Mouse (Mus musculus): ENCODE measurements around the gene A3galt2. TPM values are rescaled to one million over a fixed set of nuclear protein-coding genes. Genes with fewer than 3 reads are reported as not detected.

Gene A3galt2
- total RNA-seq (2022): not detected

DNA sequence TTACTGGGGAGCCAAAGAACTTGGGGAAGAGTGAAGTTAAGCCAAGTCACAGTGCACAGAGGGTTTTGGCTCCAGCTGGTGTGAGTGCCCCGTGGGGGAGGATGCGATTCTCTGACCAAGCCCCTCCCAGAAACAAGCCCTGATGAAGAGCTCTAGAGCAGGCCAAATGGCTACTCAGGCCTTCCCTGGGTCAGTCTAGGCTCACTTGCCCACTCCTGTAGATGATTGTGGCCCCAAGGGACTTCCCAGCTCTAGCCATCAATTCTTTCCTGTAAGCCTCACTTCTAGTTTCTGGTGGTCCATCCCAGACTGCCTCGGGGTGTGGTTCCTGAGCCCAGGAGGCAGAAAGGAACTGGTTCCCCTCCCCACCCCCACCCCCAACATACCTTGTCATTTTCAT lies at the start of gene A3galt2:
Gene A3galt2 (plus strand): TSS at position 301 of the 400 bp plus-strand sequence.
- no peak for DNase-seq (ENCODE audit: low spot score in 2 of 2)

DNA sequence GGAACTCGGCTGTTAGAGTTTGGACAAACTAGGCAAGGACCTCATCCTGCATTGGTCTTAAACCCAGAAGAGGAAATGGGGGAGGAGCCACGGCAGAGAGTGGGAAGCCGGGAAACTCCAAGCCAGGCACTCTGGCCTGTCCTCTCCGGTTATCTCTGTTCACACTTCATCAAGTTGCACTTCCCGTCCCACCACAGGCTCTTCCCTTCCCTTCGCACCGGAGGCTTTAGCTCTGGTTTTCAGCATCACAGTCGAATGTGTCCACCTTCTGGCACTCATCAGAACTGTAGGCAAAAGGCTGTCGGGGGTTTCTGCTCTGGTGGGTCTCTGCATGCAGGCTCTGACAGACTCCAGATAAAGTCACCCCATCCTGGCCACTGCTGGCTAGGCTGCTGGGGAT lies 48.5 kb upstream of the A3galt2 start:
- DNase-seq (ENCODE audit: low spot score in 2 of 2): no peak

DNA sequence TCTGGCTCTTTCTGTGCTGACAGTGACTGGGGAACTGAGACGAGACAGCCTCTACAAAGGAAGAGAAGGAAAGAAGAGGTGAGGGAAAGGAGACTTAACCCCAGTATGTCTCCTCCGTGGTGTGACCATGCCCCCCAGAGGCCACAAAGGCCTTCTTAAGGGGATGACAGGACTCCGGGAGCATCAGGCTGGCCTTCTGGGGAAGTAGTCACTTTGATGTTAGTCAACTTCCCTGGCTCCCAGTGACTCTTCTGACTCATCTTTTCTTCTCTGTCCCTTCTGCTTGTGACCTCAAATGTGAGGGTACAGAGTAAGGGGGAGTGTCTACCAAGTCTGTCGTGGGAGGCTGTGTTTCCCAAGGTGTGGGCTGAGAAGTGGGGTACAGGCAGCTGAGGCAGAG lies 47.8 kb upstream of the A3galt2 start:
- DNase-seq (ENCODE audit: low spot score in 2 of 2): no peak

DNA sequence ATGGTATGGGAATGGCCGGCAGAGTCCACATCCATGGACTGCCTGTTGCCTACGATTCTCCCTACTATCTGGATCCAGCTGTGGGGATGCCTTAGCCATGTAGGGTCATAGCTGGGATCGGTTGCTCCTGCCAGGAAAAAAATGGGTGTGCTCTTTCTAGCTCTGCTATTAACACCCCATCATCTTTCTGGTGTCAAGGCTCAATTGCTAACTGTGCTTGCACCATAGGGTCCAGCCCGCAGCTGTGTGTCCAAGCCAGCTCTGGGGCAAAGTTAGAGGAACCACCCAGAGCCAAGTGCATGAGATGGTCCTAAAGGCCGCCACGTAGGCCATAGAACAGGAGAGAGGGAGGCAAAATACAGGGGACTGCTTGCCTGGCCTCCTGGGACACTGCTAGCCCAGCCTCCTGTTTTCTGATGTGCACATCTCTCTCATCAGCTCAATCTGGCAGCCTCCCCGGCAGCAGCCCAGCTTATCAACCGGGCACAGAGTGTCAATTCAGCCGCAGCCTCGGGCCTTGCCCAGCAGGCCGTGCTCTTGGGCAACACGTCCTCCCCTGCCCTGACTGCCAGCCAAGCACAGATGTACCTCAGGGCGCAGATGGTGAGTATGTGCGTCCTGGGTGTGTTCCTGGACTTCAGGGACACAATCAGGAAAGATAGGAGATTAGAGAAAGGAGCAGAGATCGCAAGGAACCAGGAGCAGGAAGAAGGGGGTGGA lies 45.9 kb upstream of the A3galt2 start:
- no peak for DNase-seq (ENCODE audit: low spot score in 2 of 2)

DNA sequence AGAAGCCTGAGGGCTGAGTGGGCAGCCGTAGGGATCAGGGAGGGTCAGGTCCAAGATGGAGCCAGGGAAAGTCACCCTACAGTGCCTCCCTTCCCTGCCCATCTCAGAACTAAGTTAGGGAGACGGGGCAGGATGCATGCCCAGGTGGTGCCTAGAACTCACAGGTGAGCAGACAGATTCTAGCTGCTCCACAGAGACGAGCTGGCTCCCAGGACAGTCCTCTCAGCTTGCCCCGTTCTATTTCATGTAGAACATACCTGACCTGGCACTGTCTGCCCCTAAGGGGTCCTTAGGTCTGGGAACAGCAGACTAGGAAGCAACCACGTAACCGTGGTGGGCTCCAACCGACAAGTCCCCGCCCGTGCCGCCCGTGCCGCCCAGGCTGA lies 45.4 kb upstream of the A3galt2 start:
- DNase-seq (ENCODE audit: low spot score in 2 of 2): no peak

DNA sequence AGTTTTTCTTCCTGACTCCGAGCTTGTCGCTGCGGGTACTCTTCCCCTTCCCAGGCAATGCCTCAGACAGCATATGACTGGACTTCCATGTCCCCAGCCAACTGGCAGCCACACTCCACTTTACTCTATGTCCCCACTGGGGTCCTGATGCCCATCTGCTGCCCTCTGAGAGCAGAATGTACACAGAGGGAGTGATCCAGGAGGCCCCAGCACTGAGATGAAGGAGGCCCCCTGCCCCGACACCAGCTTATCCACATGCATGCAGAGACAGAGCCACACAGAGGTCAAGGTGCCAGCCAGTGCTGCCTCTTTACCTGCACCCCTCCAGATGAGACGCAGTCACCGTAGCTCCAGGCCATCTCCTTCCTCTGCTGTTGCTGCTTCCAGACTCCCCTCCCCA lies 44.9 kb upstream of the A3galt2 start:
- no peak for DNase-seq (ENCODE audit: low spot score in 2 of 2)

DNA sequence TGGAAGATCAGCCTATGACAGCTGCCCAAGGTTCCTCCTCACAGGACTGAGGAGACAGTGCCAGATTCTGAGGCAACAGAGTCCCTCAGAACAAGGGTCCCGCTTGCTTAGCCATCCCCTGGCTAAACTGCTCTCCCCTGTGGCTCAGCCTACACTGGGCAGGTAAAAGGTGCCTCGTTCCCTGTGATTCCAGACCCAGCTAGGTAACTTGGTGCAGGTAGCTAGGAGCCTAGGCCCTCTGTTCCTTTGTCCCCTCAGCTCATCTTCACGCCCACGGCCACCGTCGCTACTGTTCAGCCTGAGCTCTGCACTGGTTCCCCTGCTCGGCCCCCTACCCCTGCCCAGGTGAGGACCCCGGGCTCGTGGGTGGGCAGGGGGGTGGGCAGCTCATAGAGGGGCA lies 44.4 kb upstream of the A3galt2 start:
- no peak for DNase-seq (ENCODE audit: low spot score in 2 of 2)

DNA sequence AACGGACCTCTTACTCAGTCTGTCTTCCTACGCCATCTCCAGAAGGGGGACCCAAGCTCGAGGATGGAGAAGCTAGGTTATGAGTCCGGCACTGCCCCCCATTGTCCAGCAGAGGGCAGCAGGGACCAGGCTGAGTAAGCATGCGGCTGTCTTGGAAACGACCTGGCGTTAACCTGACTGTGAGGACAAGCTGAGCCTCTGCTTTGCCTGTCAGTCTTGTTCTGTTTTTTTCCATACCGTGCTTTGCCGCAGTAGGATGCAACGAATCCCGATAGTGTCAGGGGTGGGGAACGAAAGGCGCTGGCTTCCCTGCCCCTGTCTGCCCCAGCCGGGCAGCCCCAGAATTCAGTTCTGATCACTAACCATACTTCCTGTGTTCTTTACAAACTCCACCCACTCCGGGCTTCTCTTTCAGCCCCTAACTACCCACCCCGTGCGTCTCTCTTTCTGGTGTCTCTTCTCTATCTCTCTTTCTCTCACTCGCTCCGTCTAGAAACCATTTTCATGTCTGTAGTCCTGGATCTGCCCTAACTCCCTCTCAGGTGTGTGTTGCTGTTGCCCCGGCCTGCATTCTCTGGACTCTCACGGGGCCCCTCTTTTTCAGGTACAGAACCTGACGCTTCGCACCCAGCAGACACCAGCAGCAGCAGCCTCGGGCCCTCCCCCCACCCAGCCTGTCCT lies 43.6 kb upstream of the A3galt2 start:
- DNase-seq (ENCODE audit: low spot score in 2 of 2): peak; percentile 78 to 85

DNA sequence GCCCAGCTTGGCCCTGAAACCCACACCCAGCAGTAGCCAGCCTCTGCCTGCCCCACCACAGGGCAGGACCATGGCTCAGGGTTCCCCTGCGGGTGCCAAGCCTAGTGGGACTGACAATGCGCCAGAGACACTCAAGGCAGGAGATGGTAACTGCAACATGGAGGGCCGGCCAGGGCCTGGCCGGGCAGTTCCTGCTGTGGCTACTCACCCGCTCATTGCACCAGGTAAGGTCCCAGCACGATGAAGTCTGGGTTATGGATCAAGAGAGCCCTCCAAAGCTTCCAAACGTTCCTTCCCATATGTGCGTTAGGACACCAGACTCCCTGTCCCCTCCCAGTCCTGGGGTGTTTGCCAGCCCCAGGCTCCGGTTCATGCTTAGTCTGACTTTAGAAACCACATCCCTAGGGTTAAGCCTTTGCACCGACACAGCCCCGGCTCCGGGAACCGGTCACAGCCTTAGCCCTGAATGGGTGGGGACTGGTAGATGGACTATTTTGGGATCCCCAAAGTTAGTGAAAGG lies 43.0 kb upstream of the A3galt2 start:
- no peak for DNase-seq (ENCODE audit: low spot score in 2 of 2)

DNA sequence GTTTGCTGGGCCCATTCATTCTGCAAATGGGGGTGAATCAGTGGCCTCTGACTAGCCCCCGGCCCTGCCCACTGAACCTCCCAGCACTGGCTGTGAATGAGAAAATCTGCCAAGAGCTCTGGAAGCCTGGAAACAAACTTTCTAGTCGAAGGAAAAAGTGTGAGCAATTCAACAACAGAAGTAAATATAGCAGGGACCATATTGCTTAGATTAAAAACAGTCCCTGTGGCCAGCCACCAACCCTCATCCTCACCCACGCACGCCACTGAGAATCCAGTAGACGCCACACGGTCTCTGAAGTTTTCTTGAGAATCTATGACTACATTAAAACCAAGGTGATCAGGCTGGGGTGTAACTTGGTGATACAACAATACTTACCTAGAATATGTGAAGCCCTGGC lies 42.2 kb upstream of the A3galt2 start:
- DNase-seq (ENCODE audit: low spot score in 2 of 2): no peak

DNA sequence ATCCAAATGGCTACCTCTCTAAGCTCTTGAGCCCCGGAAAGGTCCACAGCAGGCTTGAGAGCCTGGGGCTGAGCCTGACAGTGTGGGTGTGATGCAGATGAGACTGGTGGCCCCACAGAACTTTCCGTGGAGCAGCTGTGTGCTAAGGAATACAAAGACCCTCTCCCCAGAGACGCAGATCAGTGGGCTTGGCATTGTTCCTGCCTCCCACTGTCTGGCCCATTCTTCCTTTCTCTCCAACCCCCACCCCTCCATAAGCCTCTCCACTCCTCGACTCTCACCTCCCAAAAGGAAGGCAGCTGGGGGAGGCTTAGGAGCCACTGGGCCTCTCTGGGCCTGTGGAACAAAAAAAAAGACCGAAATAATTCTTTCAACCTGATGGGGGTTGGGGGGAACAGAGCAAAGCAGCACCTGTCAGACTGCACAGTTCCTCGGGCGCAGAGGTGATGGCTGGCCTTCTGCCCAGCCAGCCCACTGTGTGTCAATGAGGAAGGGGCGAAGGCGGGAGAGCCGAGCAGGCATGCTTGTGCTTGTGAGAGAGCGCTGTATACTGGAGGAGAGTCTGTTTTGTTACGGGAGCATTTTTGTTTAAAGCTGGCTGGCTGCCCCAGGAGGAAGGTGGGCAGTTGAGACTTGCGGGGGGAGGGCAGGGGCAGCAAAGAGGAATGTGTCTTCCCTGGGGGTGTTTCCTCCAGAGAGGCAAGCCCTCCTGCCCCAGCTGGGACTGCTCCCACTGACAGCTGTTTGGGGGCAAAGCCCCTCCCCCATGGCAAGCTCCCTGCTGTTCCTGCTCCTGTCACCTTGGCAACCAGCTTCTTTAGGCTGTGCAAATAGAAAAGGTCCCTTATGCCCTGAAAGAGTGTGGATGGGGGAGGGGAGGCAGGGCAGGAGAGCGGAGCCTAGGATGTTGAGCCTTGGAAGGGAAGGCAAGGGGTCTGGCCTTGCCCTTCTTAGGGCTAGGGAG lies 39.6 kb upstream of the A3galt2 start:
- no peak for DNase-seq (ENCODE audit: low spot score in 2 of 2)

DNA sequence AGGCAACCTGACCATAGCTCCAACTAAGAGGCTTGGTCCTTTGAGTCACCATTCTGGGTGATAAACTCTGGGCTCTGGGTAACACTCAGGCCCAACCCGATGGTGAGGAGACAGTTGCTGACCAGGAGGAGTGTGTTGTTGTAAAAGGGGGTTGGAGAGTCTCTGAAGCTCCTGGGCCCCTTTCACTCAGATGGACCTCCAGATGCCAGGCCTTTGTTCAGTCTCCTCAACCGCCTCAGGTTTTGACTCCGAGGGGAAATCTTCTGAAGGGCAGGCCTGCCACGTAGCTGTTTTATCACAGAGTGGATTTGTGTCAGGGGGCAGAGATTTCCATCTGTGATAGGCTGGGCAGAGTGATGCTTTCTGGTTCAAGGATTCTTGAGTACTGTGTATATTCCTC lies 38.9 kb upstream of the A3galt2 start:
- no peak for DNase-seq (ENCODE audit: low spot score in 2 of 2)

DNA sequence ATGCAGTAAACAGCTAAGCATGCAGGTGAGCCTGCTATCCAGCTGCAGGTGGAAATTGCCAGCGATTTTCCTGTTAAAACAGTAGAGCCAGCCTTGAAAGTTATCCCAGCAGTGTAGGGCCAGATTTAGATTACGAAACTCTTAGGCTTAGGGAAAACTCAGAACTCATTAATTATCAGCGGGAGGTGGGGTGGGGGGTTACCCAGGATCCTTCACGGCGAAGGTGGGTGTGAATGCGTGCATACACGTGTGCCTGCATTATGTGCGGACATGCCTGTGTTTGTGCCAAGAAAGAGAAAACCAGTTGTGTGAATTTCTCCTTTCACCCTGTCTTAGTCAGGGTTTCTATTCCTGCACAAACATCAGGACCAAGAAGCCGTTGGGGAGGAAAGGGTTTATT lies 38.4 kb upstream of the A3galt2 start:
- DNase-seq (ENCODE audit: low spot score in 2 of 2): no peak

DNA sequence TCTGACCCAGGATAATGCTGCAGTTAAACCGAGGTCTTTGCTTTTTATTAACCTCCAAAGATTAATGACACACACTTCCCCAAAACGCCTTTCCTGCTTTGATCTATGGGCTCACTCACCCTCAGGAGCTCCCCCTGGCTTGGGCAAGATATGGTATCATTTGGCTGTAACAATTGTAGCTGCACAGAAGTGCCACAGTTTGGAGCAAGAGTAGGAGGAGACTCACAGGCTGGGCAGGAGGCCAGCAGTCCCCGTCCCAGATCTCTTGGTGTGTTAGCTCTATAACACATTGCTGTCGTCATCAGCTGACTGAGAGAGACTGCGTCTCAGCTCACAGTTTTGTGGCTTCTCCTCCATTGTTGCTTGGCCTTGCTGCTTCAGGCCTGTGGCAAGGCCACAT lies 35.1 kb upstream of the A3galt2 start:
- DNase-seq (ENCODE audit: low spot score in 2 of 2): no peak

DNA sequence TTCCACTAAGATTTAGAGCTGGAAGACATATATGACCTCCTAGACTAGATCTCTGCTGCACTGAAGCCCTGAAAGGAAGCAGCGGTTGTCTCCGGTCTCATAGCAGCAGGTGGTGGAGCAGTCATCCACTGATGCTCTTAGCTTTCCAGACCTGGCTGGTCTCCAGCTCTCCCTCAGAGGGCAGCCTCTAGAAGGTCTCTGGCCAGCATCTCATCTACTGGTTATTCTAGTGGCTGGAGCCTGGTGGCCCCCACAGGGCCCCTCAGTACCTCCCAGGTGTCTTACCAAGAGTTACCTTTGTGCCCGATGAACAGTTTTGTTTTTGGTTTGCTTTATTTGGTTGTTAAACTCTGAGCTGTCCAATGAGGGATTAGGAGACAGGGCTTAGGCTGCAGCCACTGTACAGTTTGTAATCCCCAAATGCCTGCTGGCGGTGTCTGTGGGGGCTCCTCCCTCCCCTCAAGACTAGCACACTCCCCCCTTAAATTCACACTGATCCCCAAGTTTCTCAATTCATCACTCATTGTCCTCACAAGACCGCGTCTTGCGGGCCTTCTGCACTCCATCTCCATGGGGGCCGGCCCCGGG lies 34.0 kb upstream of the A3galt2 start:
- DNase-seq (ENCODE audit: low spot score in 2 of 2): no peak

DNA sequence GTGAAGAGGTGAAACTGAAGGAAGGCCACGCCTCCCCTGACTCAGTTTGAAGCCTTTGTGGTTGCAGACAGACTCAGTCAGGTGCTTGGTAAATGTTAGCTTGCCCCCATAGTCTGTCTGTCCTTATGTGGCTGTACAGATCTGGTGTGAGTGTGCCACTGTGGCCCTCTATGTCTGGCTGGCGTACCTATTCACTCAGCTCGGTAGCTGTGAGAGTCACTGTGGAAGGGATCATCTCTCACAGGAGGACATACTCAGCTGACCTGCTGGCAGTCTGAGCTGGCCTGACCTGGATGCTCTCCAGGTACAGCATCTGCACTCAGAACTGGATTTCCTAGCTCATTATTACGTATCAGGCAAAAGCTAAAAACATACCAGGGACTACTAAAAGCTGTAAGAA lies 33.4 kb upstream of the A3galt2 start:
- DNase-seq (ENCODE audit: low spot score in 2 of 2): no peak

DNA sequence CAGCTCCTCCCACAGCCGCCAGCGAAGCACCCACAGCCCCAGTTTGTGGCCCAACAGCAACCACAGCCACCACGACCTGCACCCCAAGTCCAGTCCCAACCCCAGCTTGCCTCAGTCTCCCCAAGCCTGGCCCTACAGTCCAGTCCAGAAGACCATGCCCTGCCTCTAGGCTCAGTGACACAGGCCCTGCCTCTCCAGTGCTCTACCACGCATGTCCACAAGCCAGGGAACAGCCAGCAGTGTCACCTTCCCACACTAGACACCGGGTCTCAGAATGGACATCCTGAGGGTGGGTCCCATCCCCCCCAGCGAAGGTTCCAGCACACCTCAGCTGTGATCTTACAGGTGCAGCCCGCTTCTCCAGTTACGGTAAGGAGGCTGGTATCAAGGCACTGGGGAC lies 32.2 kb upstream of the A3galt2 start:
- DNase-seq (ENCODE audit: low spot score in 2 of 2): no peak

DNA sequence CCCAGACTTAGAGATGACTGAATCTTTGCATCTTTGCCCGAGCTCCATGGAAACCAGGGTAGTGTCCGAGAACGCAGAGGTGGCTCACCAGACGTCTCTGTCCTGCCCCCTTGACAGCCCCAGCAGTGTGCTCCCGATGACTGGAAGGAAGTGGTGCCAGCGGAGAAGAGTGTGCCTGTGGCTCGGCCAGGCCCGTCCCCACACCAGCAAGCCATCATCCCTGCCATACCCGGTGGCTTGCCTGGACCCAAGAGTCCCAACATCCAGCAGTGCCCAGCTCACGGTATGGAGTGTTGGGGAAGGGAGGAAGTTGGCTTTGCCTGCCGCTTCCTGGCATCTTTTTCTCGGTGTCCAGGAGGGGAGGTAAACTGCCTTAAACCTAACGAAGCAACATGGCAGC lies 31.7 kb upstream of the A3galt2 start:
- no peak for DNase-seq (ENCODE audit: low spot score in 2 of 2)

DNA sequence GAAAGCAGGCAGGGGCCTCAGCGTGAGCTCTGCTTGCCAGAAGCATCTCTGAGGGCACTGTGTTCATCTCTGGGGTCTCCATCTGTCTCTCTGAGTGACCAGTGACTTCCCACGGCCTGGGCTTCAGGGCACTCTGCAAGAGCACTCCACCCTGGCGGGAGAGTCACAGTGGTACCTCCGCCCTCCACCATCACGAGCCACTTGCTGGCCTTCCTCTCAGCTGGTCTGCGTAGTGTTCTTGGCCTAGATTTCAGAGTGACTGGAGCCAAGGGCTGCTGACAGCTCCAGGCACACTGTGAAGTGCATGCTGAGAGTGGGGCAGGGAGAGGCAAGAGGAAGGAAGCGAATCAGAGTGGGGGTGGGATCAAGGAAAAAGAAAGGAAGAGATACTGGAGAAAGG lies 31.1 kb upstream of the A3galt2 start:
- no peak for DNase-seq (ENCODE audit: low spot score in 2 of 2)

DNA sequence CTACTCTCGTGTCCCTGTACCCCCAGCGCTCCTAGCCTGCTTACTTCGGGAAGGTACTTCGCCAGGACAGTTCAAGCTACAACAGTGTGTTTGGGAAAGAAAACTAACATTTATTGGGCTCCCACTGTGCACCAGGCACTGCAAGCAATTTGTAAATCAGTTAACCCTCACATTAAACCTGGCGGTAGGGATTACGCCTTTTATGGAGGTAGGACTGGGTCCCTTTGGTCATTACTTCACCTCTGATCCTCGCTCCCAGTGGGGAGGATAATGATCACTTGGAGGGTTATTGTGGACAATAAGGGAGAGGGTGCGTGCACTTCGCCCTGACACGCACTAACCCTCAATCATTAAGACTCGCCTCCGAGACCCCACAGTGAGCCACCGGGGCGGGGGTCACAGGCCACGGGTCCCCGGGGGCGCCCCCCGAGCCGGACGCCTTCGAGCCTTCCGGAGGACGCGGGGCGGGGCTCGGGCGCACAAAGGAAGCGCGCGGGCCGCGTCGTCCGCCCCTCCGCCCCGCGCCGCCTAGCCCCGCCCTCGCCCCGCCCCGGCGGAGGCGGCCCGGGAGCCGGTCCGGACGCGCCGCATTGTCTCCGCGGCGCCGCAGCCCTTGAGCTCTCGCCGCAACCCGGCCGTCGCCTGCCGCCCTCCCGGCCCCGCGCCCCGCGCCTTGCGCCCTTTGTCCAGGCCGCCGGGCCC lies 28.0 kb upstream of the A3galt2 start:
- DNase-seq (ENCODE audit: low spot score in 2 of 2): peak; percentile 75 to 77
